Mouse (Mus musculus) megakaryocyte, embryonic 14.5 days (primary cell): Measurements from ENCODE around the gene Nrg3.

Experiments used
- FLI1 ChIP-seq: IDR thresholded peaks from 2 replicates; pipeline ENCODE4 v1.6.1; 2012; ENCODE audit warnings: low read length, inconsistent platforms, mixed read lengths
- GATA1 ChIP-seq: IDR thresholded peaks from 3 replicates; pipeline ENCODE4 v1.6.1; 2012; ENCODE audit warnings: mixed read lengths, low read length, inconsistent platforms, borderline replicate concordance

DNA sequence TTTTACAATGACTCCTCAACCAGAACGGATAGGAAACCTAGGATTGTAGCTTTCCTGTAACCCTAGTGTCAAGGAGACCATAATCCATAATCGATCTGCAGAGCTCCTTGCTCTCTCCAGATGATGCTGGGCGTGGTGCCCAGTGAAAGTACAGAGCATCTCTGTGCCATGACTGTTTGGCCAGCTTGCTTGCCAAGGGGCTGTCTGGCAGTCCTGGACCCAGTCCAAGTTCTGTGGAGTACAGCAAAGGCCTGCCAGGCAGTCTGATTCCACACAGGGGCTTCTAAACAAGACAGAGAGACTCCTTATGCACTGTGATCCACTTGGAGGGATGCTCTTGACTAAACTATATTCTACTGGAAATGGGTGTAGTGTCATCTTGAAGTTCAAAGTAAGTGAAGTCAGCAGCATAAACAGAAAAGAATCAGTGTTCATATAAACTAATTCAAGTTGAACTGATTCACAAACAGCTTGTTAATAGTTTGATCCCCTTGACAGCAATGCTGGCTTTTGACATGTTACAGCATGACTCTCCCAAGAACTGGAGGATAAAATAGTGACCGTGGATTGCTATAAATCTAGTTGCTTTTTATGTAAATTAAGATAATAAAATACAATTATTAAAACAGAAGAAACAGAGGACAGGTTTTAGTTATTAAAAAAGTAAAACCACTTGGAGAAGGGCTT lies 155.3 kb downstream of the Nrg3 start:
- no peak for TF ChIP-seq FLI1
- TF ChIP-seq GATA1, result no peak
